ENCODE assay signal across 13 mouse cellular contexts in the genomic region with DNA sequence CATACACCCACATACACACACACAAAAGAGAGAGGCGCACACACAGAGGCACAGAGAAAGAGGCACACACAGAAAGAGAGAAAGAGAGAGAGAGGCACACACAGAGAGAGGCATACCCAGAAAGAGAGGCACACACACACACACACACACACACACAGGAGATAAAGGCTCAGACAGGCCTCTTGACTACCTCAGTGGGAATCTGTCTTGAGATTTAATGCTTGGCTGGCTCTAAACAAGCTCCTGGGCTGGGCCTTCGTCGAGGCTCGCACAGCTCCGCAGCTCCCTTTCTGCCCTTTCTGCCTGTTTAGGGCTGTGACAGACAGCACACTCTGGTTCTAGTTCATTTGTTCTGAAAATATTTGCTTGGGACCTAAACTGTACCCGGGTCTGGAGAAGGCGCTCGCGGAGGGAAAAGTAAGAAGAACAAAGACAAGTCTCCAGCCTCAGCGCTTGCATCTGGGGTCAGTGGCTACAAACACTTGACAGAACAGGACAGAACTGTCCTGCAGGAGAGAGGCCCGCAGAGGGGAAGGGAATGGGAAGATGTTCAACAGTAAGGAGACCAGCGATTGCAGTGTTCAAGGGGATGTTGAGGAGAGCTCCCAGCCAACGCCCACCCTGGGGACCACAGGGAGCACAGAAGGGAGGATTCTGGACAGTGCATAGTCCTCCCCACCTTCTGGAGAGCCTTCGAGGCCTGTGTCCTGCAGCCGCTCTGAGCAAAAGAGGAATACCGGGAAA. TPM values are rescaled to one million over a fixed set of nuclear protein-coding genes. Genes with fewer than 3 reads are reported as not detected.
A peak's percentile ranks its signal among the peaks of the same experiment; 100 is the strongest.
DNase-seq lines count a peak whose midpoint lies in the region; ATAC-seq lines count a peak whose summit lies in the region.
"Had no signal": no experiment of that assay in that cellular context is flagged by ENCODE, and none has a peak within 500 bp of the region (broad histone marks: within the 10 kb centered on the region; RNA-seq: fewer than 3 reads in every experiment).

No protein-coding gene starts in this region.

- H3K9ac ChIP-seq in intestine, embryonic 16.5 days (ENCODE audit: low read depth, low read length) = 0 out of 2 replicates have a peak overlapping the region, but pooled peaks have one; percentile 15
- no peak overlapping the region for H3K9ac ChIP-seq in intestine, embryonic 15.5 days
- peak overlapping the region; percentile 40; the same call in 1 of the 2 replicates for H3K9ac ChIP-seq in hindbrain, embryonic 13.5 days
- 0 out of 2 replicates have a peak overlapping the region, but pooled peaks have one; percentile 9 for H3K9ac ChIP-seq in neural tube, embryonic 12.5 days
- no peak overlapping the region for H3K9ac ChIP-seq in liver, embryonic 12.5 days

- WGBS in intestine, embryonic 16.5 days = 64% methylated on average over 16 of the region's 16 CpGs
- 59% methylated on average over 16 of the region's 16 CpGs for WGBS in intestine, embryonic 15.5 days
- 21% methylated on average over 16 of the region's 16 CpGs for WGBS in hindbrain, embryonic 13.5 days
- 41% methylated on average over 16 of the region's 16 CpGs for WGBS in neural tube, embryonic 12.5 days
- WGBS in liver, embryonic 12.5 days (ENCODE audit: insufficient replicate concordance) = 83% methylated on average over 16 of the region's 16 CpGs

- peak; percentile 49 for DNase-seq in embryo, embryonic 9.5 days (ENCODE audit: extremely low spot score)
- DNase-seq in gastrocnemius, postnatal 25 days = no peak
- DNase-seq in cerebellum, adult 11 months = no peak
- DNase-seq: lung, postnatal 4 days had no signal

- H3K27me3 ChIP-seq in intestine, embryonic 16.5 days (replicated peaks; ENCODE audit: control insufficient read depth, insufficient read depth, low read length) = no peaks in the 10 kb centered on the region
- no peaks in the 10 kb centered on the region for H3K27me3 ChIP-seq in intestine, embryonic 15.5 days (replicated peaks)
- H3K27me3 ChIP-seq in hindbrain, embryonic 13.5 days = 0 out of 2 replicates have a peak, but pooled peaks cover 4% of the 10 kb centered on the region
- H3K27me3 ChIP-seq in neural tube, embryonic 12.5 days (replicated peaks) = no peaks in the 10 kb centered on the region
- H3K27me3 ChIP-seq in liver, embryonic 12.5 days (replicated peaks) = 0 out of 2 replicates have a peak, but pooled peaks cover 8% of the 10 kb centered on the region

- no peak overlapping the region for H3K4me2 ChIP-seq in intestine, embryonic 16.5 days (ENCODE audit: low read depth, low read length)
- no peak overlapping the region for H3K4me2 ChIP-seq in intestine, embryonic 15.5 days (replicated peaks)
- H3K4me2 ChIP-seq in hindbrain, embryonic 13.5 days = no peak overlapping the region
- 0 out of 2 replicates have a peak overlapping the region, but pooled peaks have one; percentile 3 for H3K4me2 ChIP-seq in neural tube, embryonic 12.5 days (replicated peaks)
- no peak overlapping the region for H3K4me2 ChIP-seq in liver, embryonic 12.5 days
- H3K4me2 ChIP-seq: liver, embryonic 11.5 days had no signal

- H3K27ac ChIP-seq in intestine, embryonic 16.5 days (ENCODE audit: low read length) = no peak overlapping the region
- no peak overlapping the region for H3K27ac ChIP-seq in intestine, embryonic 15.5 days
- peak overlapping the region; percentile 15; the same call in 1 of the 2 replicates for H3K27ac ChIP-seq in hindbrain, embryonic 13.5 days
- H3K27ac ChIP-seq in neural tube, embryonic 12.5 days = peak overlapping the region; percentile 9; the same call in 1 of the 2 replicates
- no peak overlapping the region for H3K27ac ChIP-seq in liver, embryonic 12.5 days
- H3K27ac ChIP-seq: heart, embryonic 10.5 days had no signal

- no peak for ATAC-seq in intestine, embryonic 16.5 days
- no peak for ATAC-seq in intestine, embryonic 15.5 days
- no peak for ATAC-seq in hindbrain, embryonic 13.5 days (ENCODE audit: low FRiP score)
- peak; percentile 75 for ATAC-seq in neural tube, embryonic 12.5 days (ENCODE audit: low FRiP score, low read depth)
- ATAC-seq in liver, embryonic 12.5 days = no peak
- ATAC-seq: activated CD4-positive, CD25-positive, alpha-beta regulatory T cell, adult 4 months had no signal

- no peak overlapping the region for H3K4me3 ChIP-seq in intestine, embryonic 16.5 days (ENCODE audit: low read length)
- no peak overlapping the region for H3K4me3 ChIP-seq in intestine, embryonic 15.5 days (replicated peaks)
- no peak overlapping the region for H3K4me3 ChIP-seq in hindbrain, embryonic 13.5 days
- no peak overlapping the region for H3K4me3 ChIP-seq in neural tube, embryonic 12.5 days
- no peak overlapping the region for H3K4me3 ChIP-seq in liver, embryonic 12.5 days
- H3K4me3 ChIP-seq: heart, embryonic 10.5 days had no signal

- H3K9me3 ChIP-seq in intestine, embryonic 16.5 days (ENCODE audit: control insufficient read depth, low read length) = no peaks in the 10 kb centered on the region
- H3K9me3 ChIP-seq in intestine, embryonic 15.5 days = no peaks in the 10 kb centered on the region
- H3K9me3 ChIP-seq in hindbrain, embryonic 13.5 days = no peaks in the 10 kb centered on the region
- H3K9me3 ChIP-seq in neural tube, embryonic 12.5 days = no peaks in the 10 kb centered on the region
- no peaks in the 10 kb centered on the region for H3K9me3 ChIP-seq in liver, embryonic 12.5 days (replicated peaks)
- H3K9me3 ChIP-seq: G1E; heart, embryonic 10.5 days had no signal

- peaks cover 21% of the 10 kb centered on the region for H3K4me1 ChIP-seq in intestine, embryonic 16.5 days (ENCODE audit: control insufficient read depth, insufficient read depth, low read length)
- H3K4me1 ChIP-seq in intestine, embryonic 15.5 days (replicated peaks) = peaks cover 14% of the 10 kb centered on the region
- peaks cover 24% of the 10 kb centered on the region for H3K4me1 ChIP-seq in hindbrain, embryonic 13.5 days (replicated peaks)
- H3K4me1 ChIP-seq in neural tube, embryonic 12.5 days = peaks cover 18% of the 10 kb centered on the region
- peaks cover 16% of the 10 kb centered on the region for H3K4me1 ChIP-seq in liver, embryonic 12.5 days

- H3K36me3 ChIP-seq in intestine, embryonic 16.5 days (ENCODE audit: control insufficient read depth, insufficient read depth, low read length) = no peaks in the 10 kb centered on the region
- no peaks in the 10 kb centered on the region for H3K36me3 ChIP-seq in intestine, embryonic 15.5 days
- no peaks in the 10 kb centered on the region for H3K36me3 ChIP-seq in hindbrain, embryonic 13.5 days
- no peaks in the 10 kb centered on the region for H3K36me3 ChIP-seq in neural tube, embryonic 12.5 days
- H3K36me3 ChIP-seq in liver, embryonic 12.5 days = no peaks in the 10 kb centered on the region
- H3K36me3 ChIP-seq: G1E; heart, embryonic 10.5 days had no signal

RNA-seq across cellular contexts. Expression of a gene that starts 14.5 kb away (rescaled TPM):
- 66.9 and 71.9 TPM in 2 replicates for polyA plus RNA-seq in intestine, embryonic 16.5 days (2015; fragmentation: Nextera tagmentation; extraction: Ambion mirVana)
- 53.1 and 54.8 TPM in 2 replicates for polyA plus RNA-seq in intestine, embryonic 15.5 days (2015; fragmentation: Nextera tagmentation; extraction: Ambion mirVana)
- 73.9 and 74.8 TPM in 2 replicates for polyA plus RNA-seq in hindbrain, embryonic 13.5 days (2015; fragmentation: Nextera tagmentation; extraction: Ambion mirVana)
- 73.0 and 74.2 TPM in 2 replicates for polyA plus RNA-seq in neural tube, embryonic 12.5 days (2016; fragmentation: Nextera tagmentation; extraction: Ambion mirVana)
- total RNA-seq in gastrocnemius, postnatal 25 days (2021) = 10 to 100 TPM; 10.2 to 11.3 TPM
- polyA plus RNA-seq in liver, embryonic 12.5 days (2016; fragmentation: Nextera tagmentation; extraction: Ambion mirVana) = 36.3 and 38.3 TPM in 2 replicates

Comparison
In these comparisons a context has a peak if more than half of its experiments do, and no peak if none do; other contexts are left out.
1. H3K9ac ChIP-seq: peak in intestine, embryonic 16.5 days (single experiment), hindbrain, embryonic 13.5 days (single experiment) and neural tube, embryonic 12.5 days (single experiment); none in intestine, embryonic 15.5 days (single experiment) and liver, embryonic 12.5 days (single experiment).
2. H3K27ac ChIP-seq: peak in hindbrain, embryonic 13.5 days (single experiment) and neural tube, embryonic 12.5 days (single experiment); none in intestine, embryonic 16.5 days (single experiment), intestine, embryonic 15.5 days (single experiment) and liver, embryonic 12.5 days (single experiment).